Mouse (Mus musculus) E14TG2a.4 (cell line): ENCODE results near the gene Lamb3.

Experiments used
- H3K27me3 ChIP-seq: 2 replicates; pipeline ENCODE4 v1.6.1; 2014; ENCODE audit warnings: low read length, control low read depth; ENCODE audit not compliant: insufficient read depth
- H3K36me3 ChIP-seq: 2 replicates; pipeline ENCODE4 v1.6.1; 2014; ENCODE audit warnings: low read length, control low read depth; ENCODE audit not compliant: insufficient read depth
- H3K4me1 ChIP-seq: replicated peaks from 2 replicates; pipeline ENCODE4 v1.6.1; 2014; ENCODE audit warnings: low read depth, low read length, control low read depth
- H3K4me3 ChIP-seq: replicated peaks from 2 replicates; pipeline ENCODE4 v1.5.1; 2014; ENCODE audit warnings: mild to moderate bottlenecking, low read length
- H3K9me3 ChIP-seq: 2 replicates; pipeline ENCODE4 v1.6.1; 2014; ENCODE audit warnings: low read length, control low read depth
- CTCF ChIP-seq: conservative IDR thresholded peaks from 2 replicates; pipeline ENCODE4 v1.5.1; 2014; ENCODE audit warnings: low read length
- NANOG ChIP-seq: IDR thresholded peaks from 2 replicates; pipeline ENCODE4 v1.6.1; 2014; ENCODE audit warnings: borderline replicate concordance, low read length, mixed read lengths
- POU5F1 ChIP-seq: IDR thresholded peaks from 2 replicates; pipeline ENCODE4 v1.6.1; 2014; ENCODE audit warnings: low read length, borderline replicate concordance

Lamb3 gene

GRCm38 (mm10) chr1:193290686-193291085 lies 83.2 kb downstream of the Lamb3 start:
- no peaks in the 10 kb centered on the region for H3K4me1 ChIP-seq
- no peaks in the 10 kb centered on the region for H3K27me3 ChIP-seq
- no peaks in the 10 kb centered on the region for H3K36me3 ChIP-seq
- no peaks in the 10 kb centered on the region for H3K9me3 ChIP-seq
- TF ChIP-seq POU5F1, result no peak
- TF ChIP-seq CTCF, result no peak
- no peak overlapping the region for H3K4me3 ChIP-seq

- no peak overlapping the region for H3K4me3 ChIP-seq
- H3K9me3 ChIP-seq, result no peaks in the 10 kb centered on the region
- TF ChIP-seq NANOG (no peak), POU5F1 (no peak), CTCF (no peak)
- no peaks in the 10 kb centered on the region for H3K27me3 ChIP-seq
- no peaks in the 10 kb centered on the region for H3K36me3 ChIP-seq
- no peaks in the 10 kb centered on the region for H3K4me1 ChIP-seq
Measured at GRCm38 (mm10) chr1:193293039-193293438, 85.5 kb downstream of the Lamb3 start.

- no peak for TF ChIP-seq CTCF
- TF ChIP-seq NANOG, result no peak
- no peak for TF ChIP-seq POU5F1
- Histone ChIP-seq H3K27me3 (no peaks in the 10 kb centered on the region), H3K4me3 (no peak overlapping the region), H3K36me3 (no peaks in the 10 kb centered on the region), H3K9me3 (no peaks in the 10 kb centered on the region), H3K4me1 (no peaks in the 10 kb centered on the region)
Measured at GRCm38 (mm10) chr1:193293926-193294325, 86.4 kb downstream of the Lamb3 start.

GRCm38 (mm10) chr1:193295920-193296319 lies 88.4 kb downstream of the Lamb3 start:
- no peaks in the 10 kb centered on the region for H3K9me3 ChIP-seq
- TF ChIP-seq POU5F1, result no peak
- no peak for TF ChIP-seq NANOG
- no peak for TF ChIP-seq CTCF
- H3K36me3 ChIP-seq, result no peaks in the 10 kb centered on the region
- no peak overlapping the region for H3K4me3 ChIP-seq
- H3K4me1 ChIP-seq, result no peaks in the 10 kb centered on the region
- peaks cover 3% of the 10 kb centered on the region; the same call in 1 of the 2 replicates for H3K27me3 ChIP-seq

- Histone ChIP-seq H3K4me1 (peaks cover 15% of the 10 kb centered on the region), H3K36me3 (no peaks in the 10 kb centered on the region), H3K4me3 (no peak overlapping the region), H3K9me3 (no peaks in the 10 kb centered on the region), H3K27me3 (peaks cover 7% of the 10 kb centered on the region; the same call in 1 of the 2 replicates)
- no peak for TF ChIP-seq CTCF
- TF ChIP-seq POU5F1, result no peak
- TF ChIP-seq NANOG, result no peak
Measured at GRCm38 (mm10) chr1:193298141-193298765, 90.8 kb downstream of the Lamb3 start.

GRCm38 (mm10) chr1:193299995-193300394 lies 92.5 kb downstream of the Lamb3 start:
- Histone ChIP-seq H3K36me3 (no peaks in the 10 kb centered on the region), H3K9me3 (no peaks in the 10 kb centered on the region), H3K27me3 (peaks cover 12% of the 10 kb centered on the region), H3K4me3 (no peak overlapping the region), H3K4me1 (peaks cover 15% of the 10 kb centered on the region)
- TF ChIP-seq CTCF, result no peak

- H3K9me3 ChIP-seq, result no peaks in the 10 kb centered on the region
- H3K36me3 ChIP-seq, result no peaks in the 10 kb centered on the region
- TF ChIP-seq POU5F1 (no peak), NANOG (no peak), CTCF (no peak)
- peaks cover 12% of the 10 kb centered on the region for H3K27me3 ChIP-seq
- H3K4me3 ChIP-seq, result peak overlapping the region; percentile 48
- H3K4me1 ChIP-seq, result peaks cover 15% of the 10 kb centered on the region
Measured at GRCm38 (mm10) chr1:193301216-193302092, 94.0 kb downstream of the Lamb3 start.

- no peaks in the 10 kb centered on the region for H3K9me3 ChIP-seq
- H3K4me1 ChIP-seq, result peaks cover 15% of the 10 kb centered on the region
- H3K4me3 ChIP-seq, result peak overlapping the region; percentile 48
- TF ChIP-seq CTCF (no peak), POU5F1 (no peak), NANOG (no peak)
- H3K36me3 ChIP-seq, result no peaks in the 10 kb centered on the region
- peaks cover 12% of the 10 kb centered on the region for H3K27me3 ChIP-seq
Measured at GRCm38 (mm10) chr1:193302093-193302405, 94.5 kb downstream of the Lamb3 start.

GRCm38 (mm10) chr1:193303096-193303495 lies 95.6 kb downstream of the Lamb3 start:
- TF ChIP-seq POU5F1 (no peak), NANOG (no peak), CTCF (no peak)
- Histone ChIP-seq H3K4me1 (peaks cover 15% of the 10 kb centered on the region), H3K4me3 (no peak overlapping the region), H3K36me3 (no peaks in the 10 kb centered on the region), H3K27me3 (peaks cover 12% of the 10 kb centered on the region), H3K9me3 (no peaks in the 10 kb centered on the region)
